Mouse (Mus musculus) intestine, embryonic 16.5 days (tissue): ENCODE data around the gene Ryr1. TPM values are rescaled to one million over a fixed set of nuclear protein-coding genes. Genes with fewer than 3 reads are reported as not detected.

Experiments used
- ATAC-seq: fragments of 200-750 bp; cut with Nextera tagmentation; 2 replicates; pipeline ENCODE4 v1.8.0; 2017; ENCODE audit warnings: moderate TSS enrichment, moderate library complexity
- H3K27ac ChIP-seq: fragments of 300-500 bp; sonication (generic); 2 replicates; pipeline ENCODE4 v1.5.1; 2014; ENCODE audit warnings: mild to moderate bottlenecking, low read length
- H3K27me3 ChIP-seq: fragments of 300-500 bp; sonication (generic); replicated peaks from 2 replicates; pipeline ENCODE4 v1.6.1; 2014; ENCODE audit warnings: low read length, control low read depth, mixed read lengths; ENCODE audit not compliant: control insufficient read depth, insufficient read depth
- H3K36me3 ChIP-seq: fragments of 300-500 bp; sonication (generic); 2 replicates; pipeline ENCODE4 v1.6.1; 2014; ENCODE audit warnings: low read length, control low read depth; ENCODE audit not compliant: control insufficient read depth, insufficient read depth
- H3K4me1 ChIP-seq: fragments of 300-500 bp; sonication (generic); 2 replicates; pipeline ENCODE4 v1.6.1; 2014; ENCODE audit warnings: low read length, control low read depth, mixed read lengths; ENCODE audit not compliant: control insufficient read depth, insufficient read depth
- H3K4me2 ChIP-seq: fragments of 300-500 bp; sonication (generic); 2 replicates; pipeline ENCODE4 v1.6.1; 2014; ENCODE audit warnings: low read depth, low read length, control low read depth
- H3K4me3 ChIP-seq: fragments of 300-500 bp; sonication (generic); 2 replicates; pipeline ENCODE4 v1.5.1; 2014; ENCODE audit warnings: mild to moderate bottlenecking, low read length
- H3K9ac ChIP-seq: fragments of 300-500 bp; sonication (generic); 2 replicates; pipeline ENCODE4 v1.6.1; 2014; ENCODE audit warnings: low read depth, low read length
- H3K9me3 ChIP-seq: fragments of 300-500 bp; sonication (generic); 2 replicates; pipeline ENCODE4 v1.6.1; 2016; ENCODE audit warnings: low read length, control low read depth; ENCODE audit not compliant: control insufficient read depth
- WGBS: fragments of 180-500 bp; shearing (Covaris S2); extraction: QIAGEN DNeasy Blood & Tissue Kit; methylation state at CpG from one replicate; pipeline ENCODE4 v1.1.7; 2014; 5-methylcytosine and 5-hydroxymethylcytosine counted together
- polyA plus RNA-seq: library from polyadenylated mRNA; unstranded; fragments of >200 nt; fragmentation: Nextera tagmentation; extraction: Ambion mirVana; gene quantifications from 2 replicates; pipeline ENCODE4 v1.2.1, GENCODE M21; 2015

Gene Ryr1
- polyA plus RNA-seq, 1 experiment from 2014 or later = 0.66 TPM

- no peak overlapping the region for H3K9ac ChIP-seq
- H3K4me3 ChIP-seq = no peak overlapping the region
- no peak for ATAC-seq
- peaks cover 13% of the 10 kb centered on the region for H3K4me1 ChIP-seq
- WGBS = 10% methylated on average over 12 of the region's 12 CpGs
- no peaks in the 10 kb centered on the region for H3K9me3 ChIP-seq
- no peak overlapping the region for H3K27ac ChIP-seq
- no peak overlapping the region for H3K4me2 ChIP-seq
- H3K36me3 ChIP-seq = no peaks in the 10 kb centered on the region
- H3K27me3 ChIP-seq = no peaks in the 10 kb centered on the region
Observed at GRCm38 (mm10) chr7:29046533-29046932, 78.4 kb downstream of the Ryr1 start.

DNA sequence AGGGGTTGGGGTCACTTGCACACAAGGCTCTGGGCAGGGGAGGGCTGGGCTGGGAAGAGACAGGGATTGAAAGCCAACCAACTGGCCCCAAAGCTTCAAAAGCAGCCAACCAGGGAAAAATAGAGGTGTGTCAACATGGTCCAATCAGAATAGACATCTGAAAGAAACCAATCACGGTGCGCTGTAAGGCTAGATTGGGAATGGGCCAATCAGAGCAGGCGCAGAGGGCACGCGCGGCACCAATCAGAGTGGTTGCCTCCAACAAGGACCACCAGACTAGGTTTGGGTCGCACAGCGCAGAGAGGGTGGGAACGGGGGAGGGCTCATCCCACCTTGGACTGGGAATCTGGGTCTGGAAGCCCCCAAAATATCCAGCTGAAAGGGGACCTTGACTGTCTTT, 80.7 kb downstream of the Ryr1 start:
- WGBS = 63% methylated on average over 9 of the region's 9 CpGs
- H3K4me2 ChIP-seq = no peak overlapping the region
- no peaks in the 10 kb centered on the region for H3K36me3 ChIP-seq
- H3K4me1 ChIP-seq = peaks cover 24% of the 10 kb centered on the region
- H3K9ac ChIP-seq = no peak overlapping the region
- H3K9me3 ChIP-seq = no peaks in the 10 kb centered on the region
- no peak; the same call in 1 of the 2 replicates for ATAC-seq
- H3K4me3 ChIP-seq = no peak overlapping the region
- peak overlapping the region; percentile 65; the same call in 1 of the 2 replicates for H3K27ac ChIP-seq
- no peaks in the 10 kb centered on the region for H3K27me3 ChIP-seq

- H3K4me1 ChIP-seq = peaks cover 24% of the 10 kb centered on the region
- H3K36me3 ChIP-seq = no peaks in the 10 kb centered on the region
- no peak overlapping the region for H3K4me3 ChIP-seq
- 40% methylated on average over 11 of the region's 11 CpGs for WGBS
- peak overlapping the region; percentile 16; the same call in 1 of the 2 replicates for H3K4me2 ChIP-seq
- H3K9me3 ChIP-seq = no peaks in the 10 kb centered on the region
- peak overlapping the region; percentile 24; the same call in 1 of the 2 replicates for H3K9ac ChIP-seq
- peak overlapping the region; percentile 65 for H3K27ac ChIP-seq
- no peaks in the 10 kb centered on the region for H3K27me3 ChIP-seq
- ATAC-seq = peak; percentile 14; the same call in 1 of the 2 replicates
Observed at GRCm38 (mm10) chr7:29043674-29044057, 81.3 kb downstream of the Ryr1 start.

DNA sequence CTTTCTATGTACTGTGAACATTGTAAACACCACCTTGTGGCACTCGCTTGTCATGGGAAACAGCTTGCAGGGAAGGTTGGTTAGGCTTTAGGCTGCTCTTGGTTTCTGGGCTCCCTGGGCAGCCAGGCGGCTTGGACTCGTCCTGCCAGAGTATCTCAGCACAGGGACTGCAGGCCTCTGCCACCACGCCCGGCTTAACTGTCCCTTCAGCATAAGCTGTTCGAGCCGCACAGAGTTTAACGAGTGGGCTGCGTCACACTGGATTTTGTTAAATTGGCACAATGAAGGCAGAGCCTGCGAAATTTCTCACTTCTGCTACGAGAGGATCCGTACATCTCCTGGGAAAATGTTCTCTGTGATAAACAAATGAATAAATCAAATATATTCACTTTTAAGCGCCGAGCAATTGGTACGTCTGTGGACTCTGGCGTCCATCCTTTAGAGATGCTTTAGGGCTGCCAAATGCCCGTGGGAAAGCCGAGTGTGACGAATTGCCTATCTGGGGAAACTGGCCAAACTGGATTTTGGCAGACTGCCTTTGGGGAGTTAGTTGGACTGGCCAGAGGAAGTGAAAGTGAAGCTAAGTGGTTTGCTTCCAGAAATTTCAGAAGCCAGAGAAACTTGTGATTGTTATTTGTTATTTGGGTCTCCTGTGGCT, 81.8 kb downstream of the Ryr1 start:
- WGBS = 37% methylated on average over 19 of the region's 19 CpGs
- H3K9ac ChIP-seq = peak overlapping the region; percentile 24; the same call in 1 of the 2 replicates
- no peaks in the 10 kb centered on the region for H3K9me3 ChIP-seq
- ATAC-seq = peak; percentile 52
- H3K4me3 ChIP-seq = no peak overlapping the region
- H3K4me2 ChIP-seq = peak overlapping the region; percentile 22
- no peaks in the 10 kb centered on the region for H3K27me3 ChIP-seq
- peaks cover 24% of the 10 kb centered on the region for H3K4me1 ChIP-seq
- H3K27ac ChIP-seq = peak overlapping the region; percentile 78
- no peaks in the 10 kb centered on the region for H3K36me3 ChIP-seq

DNA sequence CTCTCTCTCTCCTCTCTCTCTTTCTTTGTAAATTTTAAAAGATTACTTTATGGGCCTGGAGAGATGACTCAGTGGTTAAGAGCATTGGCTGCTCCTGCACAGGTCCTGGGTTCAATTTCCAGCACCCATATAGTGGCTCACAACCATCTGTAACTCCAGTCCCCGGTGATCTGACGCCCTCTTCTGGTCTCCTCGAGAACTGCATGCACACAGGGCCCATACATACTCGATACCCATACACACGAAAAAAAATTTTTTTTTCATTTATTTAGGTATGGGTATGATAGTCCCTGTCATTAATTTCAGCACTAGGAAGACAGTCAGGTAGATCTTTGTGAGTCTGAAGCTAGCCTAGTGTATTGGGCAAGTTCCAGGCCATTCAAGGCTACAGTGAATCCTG, 83.8 kb downstream of the Ryr1 start:
- H3K4me2 ChIP-seq = no peak overlapping the region
- no peak overlapping the region for H3K9ac ChIP-seq
- no peak overlapping the region for H3K4me3 ChIP-seq
- H3K27me3 ChIP-seq = no peaks in the 10 kb centered on the region
- no peak for ATAC-seq
- no peak overlapping the region for H3K27ac ChIP-seq
- no peaks in the 10 kb centered on the region for H3K9me3 ChIP-seq
- peaks cover 24% of the 10 kb centered on the region for H3K4me1 ChIP-seq
- no peaks in the 10 kb centered on the region for H3K36me3 ChIP-seq
- 73% methylated on average over 5 of the region's 5 CpGs for WGBS

DNA sequence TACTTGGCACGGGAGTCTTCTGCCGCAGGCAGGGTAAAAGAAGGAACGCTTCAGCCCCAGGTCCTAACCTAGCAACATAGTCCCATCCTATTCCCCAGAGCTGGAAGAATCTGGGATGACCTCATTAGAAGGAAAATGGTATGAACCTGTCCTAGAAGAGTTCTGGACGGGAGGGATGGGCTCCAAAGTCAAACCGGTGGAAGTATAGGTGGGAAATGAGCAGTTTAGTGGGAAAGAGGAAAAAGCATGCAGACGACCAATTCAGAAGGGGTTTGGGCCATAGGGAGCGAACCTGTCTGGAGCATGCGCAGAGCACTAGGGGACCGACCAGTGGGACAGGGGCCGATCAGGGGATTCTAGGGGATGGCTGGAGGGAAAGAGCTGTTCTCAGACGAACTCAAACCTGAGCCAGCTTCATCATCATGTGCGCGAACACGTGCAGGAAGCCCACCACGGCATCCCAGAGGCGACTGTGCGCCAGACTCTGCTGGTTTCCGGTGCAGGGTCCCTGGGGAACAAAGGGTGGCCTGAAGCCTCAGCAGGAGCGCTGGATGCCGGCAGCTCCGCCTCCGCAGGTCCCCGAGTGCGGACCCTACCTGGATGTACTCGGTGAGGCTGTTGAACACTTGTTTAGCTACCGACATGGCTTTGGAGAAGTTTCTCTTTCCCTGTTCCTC, 84.9 kb downstream of the Ryr1 start:
- H3K9ac ChIP-seq = peak overlapping the region; percentile 72
- peak overlapping the region; percentile 85 for H3K4me2 ChIP-seq
- H3K27ac ChIP-seq = 0 out of 2 replicates have a peak overlapping the region, but pooled peaks have one; percentile 31
- no peaks in the 10 kb centered on the region for H3K27me3 ChIP-seq
- whole genome bisulfite sequencing = under 1% methylated on average over 26 of the region's 26 CpGs
- peak overlapping the region; percentile 53 for H3K4me3 ChIP-seq
- H3K4me1 ChIP-seq = peaks cover 24% of the 10 kb centered on the region
- peak; percentile 50 for ATAC-seq
- H3K36me3 ChIP-seq = no peaks in the 10 kb centered on the region
- no peaks in the 10 kb centered on the region for H3K9me3 ChIP-seq

GRCm38 (mm10) chr7:29039604-29039984, 85.4 kb downstream of the Ryr1 start:
- H3K4me3 ChIP-seq = peak overlapping the region; percentile 53
- H3K36me3 ChIP-seq = no peaks in the 10 kb centered on the region
- H3K27ac ChIP-seq = 0 out of 2 replicates have a peak overlapping the region, but pooled peaks have one; percentile 31
- peak overlapping the region; percentile 72 for H3K9ac ChIP-seq
- WGBS = under 1% methylated on average over 11 of the region's 11 CpGs
- no peaks in the 10 kb centered on the region for H3K27me3 ChIP-seq
- ATAC-seq = peak; percentile 67
- H3K4me1 ChIP-seq = peaks cover 24% of the 10 kb centered on the region
- no peaks in the 10 kb centered on the region for H3K9me3 ChIP-seq
- peak overlapping the region; percentile 85 for H3K4me2 ChIP-seq

DNA sequence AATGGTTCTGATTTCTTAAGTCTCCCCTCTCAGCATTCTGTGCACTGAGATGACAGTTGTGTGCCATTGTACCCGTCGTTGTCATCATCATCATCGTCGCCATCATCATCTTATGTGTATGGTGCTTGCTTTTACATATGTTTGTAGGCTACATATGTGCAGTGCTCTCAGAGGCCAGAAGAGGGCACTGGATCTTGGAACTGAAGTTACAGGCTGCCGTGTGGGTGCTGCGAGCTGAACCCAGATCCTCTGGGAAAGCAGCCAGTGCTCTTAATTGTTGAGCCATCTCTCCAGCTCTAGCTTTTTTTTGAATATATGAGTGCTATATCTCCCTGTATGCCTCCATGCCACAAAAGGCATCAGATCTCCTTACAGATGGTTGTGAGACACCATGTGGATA, 87.7 kb downstream of the Ryr1 start:
- Histone ChIP-seq H3K27ac (no peak overlapping the region), H3K36me3 (no peaks in the 10 kb centered on the region), H3K4me2 (no peak overlapping the region), H3K4me3 (no peak overlapping the region), H3K9me3 (no peaks in the 10 kb centered on the region), H3K27me3 (no peaks in the 10 kb centered on the region), H3K4me1 (peaks cover 10% of the 10 kb centered on the region), H3K9ac (no peak overlapping the region)
- 87% methylated on average over 6 of the region's 6 CpGs for WGBS
- ATAC-seq = no peak

DNA sequence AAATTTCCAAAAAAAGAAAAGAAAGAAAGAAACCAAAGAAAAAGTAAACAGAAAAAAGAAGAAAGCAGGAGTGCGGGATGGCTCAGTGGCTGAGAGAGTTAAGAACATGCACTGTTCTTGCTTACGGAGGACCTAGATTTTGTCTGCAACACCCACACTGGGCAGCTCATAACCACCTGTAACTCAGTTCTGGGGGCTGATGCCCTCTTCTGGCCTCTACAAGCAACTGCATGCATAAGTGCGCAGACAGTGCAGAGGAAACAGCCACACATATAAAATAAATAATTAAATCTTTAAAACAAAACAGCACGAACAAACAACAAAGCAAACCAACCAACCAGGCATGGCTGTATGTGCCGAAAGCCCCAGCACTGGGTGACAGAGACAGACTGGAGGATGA, 92.3 kb downstream of the Ryr1 start:
- H3K4me2 ChIP-seq = no peak overlapping the region
- no peaks in the 10 kb centered on the region for H3K4me1 ChIP-seq
- H3K27ac ChIP-seq = no peak overlapping the region
- ATAC-seq = no peak
- no peaks in the 10 kb centered on the region for H3K9me3 ChIP-seq
- no peak overlapping the region for H3K9ac ChIP-seq
- no peak overlapping the region for H3K4me3 ChIP-seq
- H3K36me3 ChIP-seq = no peaks in the 10 kb centered on the region
- WGBS = 84% methylated on average over 5 of the region's 5 CpGs
- H3K27me3 ChIP-seq = no peaks in the 10 kb centered on the region
